Mouse (Mus musculus): ENCODE results near the gene Gm12789.
A peak's percentile ranks its signal among the peaks of the same experiment; 100 is the strongest.

DNA sequence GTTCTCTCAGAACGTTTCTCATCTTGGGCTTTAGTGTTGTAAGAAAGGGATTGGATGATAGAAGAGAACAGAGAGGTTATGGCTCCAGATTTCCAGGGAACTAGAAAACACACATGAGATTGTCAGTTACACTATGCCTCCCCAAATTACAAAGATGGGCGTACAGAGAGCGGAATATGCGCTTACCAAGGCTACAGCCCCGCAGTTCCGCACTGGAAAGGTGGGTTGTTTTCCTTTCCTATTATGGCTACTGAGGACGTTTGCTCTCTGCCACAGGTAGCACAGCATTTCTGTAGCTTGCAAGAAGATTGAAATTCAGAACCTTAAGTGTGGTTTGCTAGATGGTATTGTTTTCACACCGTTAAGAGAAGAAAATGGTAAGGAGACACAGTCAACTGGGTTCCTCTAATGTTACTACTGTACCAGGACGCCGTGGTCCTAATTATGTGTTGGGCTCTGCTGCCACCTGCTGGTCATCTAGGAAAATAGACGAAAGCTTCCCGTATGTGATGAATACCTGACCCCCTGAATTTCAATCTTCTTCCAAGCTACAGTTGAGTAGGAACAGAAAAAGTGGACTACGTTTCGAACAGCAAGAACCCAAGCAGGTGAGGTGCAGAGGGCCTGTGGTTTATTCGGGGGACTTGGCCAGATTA, 12.0 kb downstream of the Gm12789 start:
- TF ChIP-seq CTCF (IDR thresholded peaks at IDR 0.05; ENCODE audit: control insufficient read depth, insufficient read depth, insufficient read length): peak; percentile 26
- TF ChIP-seq MAX (IDR thresholded peaks at IDR 0.05): no peak
- no peak for TF ChIP-seq USF1 (IDR thresholded peaks at IDR 0.05; ENCODE audit: low read depth)

All from C2C12 (cell line).